Mouse (Mus musculus) CH12F3 (cell line): ENCODE data around the gene Rab14.

Experiments used
- in situ Hi-C: fragments of 300-500 bp; cut with MboI; formaldehyde crosslinking; loops from 2 replicates; pipeline ENCODE4 v1.14.3; 2020; ENCODE audit warnings: low sequenced_read_pairs

Gene Rab14

GRCm38 (mm10) chr2:35200898-35201668, at the start of gene Rab14:
TSS of gene Rab14 (minus strand) at chr2:35201120.
- in situ Hi-C loops = loop anchor here (25.0 kb wide), 1 partner anchor 161 kb away; the partner anchor contains the start of gene 4930568D16Rik

GRCm38 (mm10) chr2:35247763-35248162, 46.8 kb upstream of the Rab14 start:
- in situ Hi-C loops = no loop called here

- in situ Hi-C loops = no loop called here
Observed at GRCm38 (mm10) chr2:35244241-35244640, 43.3 kb upstream of the Rab14 start.

GRCm38 (mm10) chr2:35235021-35235420, 34.1 kb upstream of the Rab14 start:
- in situ Hi-C loops = no loop called here

- in situ Hi-C loops = no loop called here
Observed at GRCm38 (mm10) chr2:35233898-35234297, 33.0 kb upstream of the Rab14 start.

- in situ Hi-C loops = no loop called here
Observed at GRCm38 (mm10) chr2:35232595-35233445, 31.9 kb upstream of the Rab14 start.

GRCm38 (mm10) chr2:35231871-35232270, 31.0 kb upstream of the Rab14 start:
- in situ Hi-C loops = no loop called here

GRCm38 (mm10) chr2:35230215-35230614, 29.3 kb upstream of the Rab14 start:
- in situ Hi-C loops = no loop called here

GRCm38 (mm10) chr2:35228145-35228544, 27.2 kb upstream of the Rab14 start:
- in situ Hi-C loops = loop anchor here (5.0 kb wide), 1 partner anchor 34 kb away; no protein-coding TSS in a partner anchor

- in situ Hi-C loops = loop anchor here (25.0 kb wide), 1 partner anchor 138 kb away; the partner anchor contains the start of gene 4930568D16Rik
Observed at GRCm38 (mm10) chr2:35224285-35224684, 23.4 kb upstream of the Rab14 start.

GRCm38 (mm10) chr2:35222822-35223391, 22.0 kb upstream of the Rab14 start:
- in situ Hi-C loops = loop anchor here (25.0 kb wide), 1 partner anchor 139 kb away; the partner anchor contains the start of gene 4930568D16Rik

GRCm38 (mm10) chr2:35218736-35219135, 17.8 kb upstream of the Rab14 start:
- in situ Hi-C loops = loop anchor here (25.0 kb wide), 1 partner anchor 144 kb away; the partner anchor contains the start of gene 4930568D16Rik

GRCm38 (mm10) chr2:35216701-35217100, 15.8 kb upstream of the Rab14 start:
- in situ Hi-C loops = loop anchor here (25.0 kb wide), 1 partner anchor 146 kb away; the partner anchor contains the start of gene 4930568D16Rik

- in situ Hi-C loops = loop anchor here (25.0 kb wide), 1 partner anchor 147 kb away; the partner anchor contains the start of gene 4930568D16Rik
Observed at GRCm38 (mm10) chr2:35215363-35215762, 14.4 kb upstream of the Rab14 start.

- in situ Hi-C loops = loop anchor here (25.0 kb wide), 1 partner anchor 147 kb away; the partner anchor contains the start of gene 4930568D16Rik
Observed at GRCm38 (mm10) chr2:35214881-35215358, 14.0 kb upstream of the Rab14 start.

- in situ Hi-C loops = loop anchor here (25.0 kb wide), 1 partner anchor 149 kb away; the partner anchor contains the start of gene 4930568D16Rik
Observed at GRCm38 (mm10) chr2:35213345-35213910, 12.5 kb upstream of the Rab14 start.

- in situ Hi-C loops = loop anchor here (25.0 kb wide), 1 partner anchor 151 kb away; the partner anchor contains the start of gene 4930568D16Rik
Observed at GRCm38 (mm10) chr2:35211681-35212080, 10.8 kb upstream of the Rab14 start.

GRCm38 (mm10) chr2:35208931-35209665, 8.2 kb upstream of the Rab14 start:
- in situ Hi-C loops = loop anchor here (25.0 kb wide), 1 partner anchor 153 kb away; the partner anchor contains the start of gene 4930568D16Rik

- in situ Hi-C loops = loop anchor here (25.0 kb wide), 1 partner anchor 154 kb away; the partner anchor contains the start of gene 4930568D16Rik
Observed at GRCm38 (mm10) chr2:35208054-35208453, 7.1 kb upstream of the Rab14 start.
